Mouse (Mus musculus) lung, embryonic 15.5 days (tissue): ENCODE results near the gene Chic2. TPM values are rescaled to one million over a fixed set of nuclear protein-coding genes. Genes with fewer than 3 reads are reported as not detected.
A peak's percentile ranks its signal among the peaks of the same experiment; 100 is the strongest.

Experiments
- ATAC-seq: fragments of 200-750 bp; cut with Nextera tagmentation; 2 replicates; pipeline ENCODE4 v1.8.0; 2017; ENCODE audit warnings: moderate number of reproducible peaks, borderline replicate concordance; ENCODE audit not compliant: low FRiP score, low TSS enrichment; ENCODE audit errors: extremely low read depth
- H3K27ac ChIP-seq: fragments of 300-500 bp; sonication (generic); 2 replicates; pipeline ENCODE4 v1.5.1; 2015; ENCODE audit warnings: moderate library complexity, mild to moderate bottlenecking, inconsistent platforms
- H3K27me3 ChIP-seq: fragments of 300-500 bp; sonication (generic); 2 replicates; pipeline ENCODE4 v1.6.1; 2015; ENCODE audit warnings: inconsistent platforms
- H3K36me3 ChIP-seq: fragments of 300-500 bp; sonication (generic); 2 replicates; pipeline ENCODE4 v1.6.1; 2015; ENCODE audit warnings: inconsistent platforms
- H3K4me1 ChIP-seq: fragments of 300-500 bp; sonication (generic); 2 replicates; pipeline ENCODE4 v1.6.1; 2015; ENCODE audit warnings: inconsistent platforms
- H3K4me2 ChIP-seq: fragments of 300-500 bp; sonication (generic); 2 replicates; pipeline ENCODE4 v1.6.1; 2015; ENCODE audit warnings: inconsistent platforms, mild to moderate bottlenecking, moderate library complexity
- H3K4me3 ChIP-seq: fragments of 300-500 bp; sonication (generic); 2 replicates; pipeline ENCODE4 v1.5.1; 2015; ENCODE audit warnings: mild to moderate bottlenecking, inconsistent platforms
- H3K9ac ChIP-seq: fragments of 300-500 bp; sonication (generic); 2 replicates; pipeline ENCODE4 v1.6.1; 2015; ENCODE audit warnings: inconsistent platforms
- H3K9me3 ChIP-seq: fragments of 300-500 bp; sonication (generic); 2 replicates; pipeline ENCODE4 v1.6.1; 2016; ENCODE audit warnings: inconsistent platforms
- WGBS: fragments of 180-500 bp; shearing (Covaris S2); methylation state at CpG from one replicate; pipeline ENCODE4 v1.1.7; 2015; 5-methylcytosine and 5-hydroxymethylcytosine counted together
- polyA plus RNA-seq: library from polyadenylated mRNA; unstranded; fragments of >200 nt; fragmentation: Nextera tagmentation; extraction: Ambion mirVana; gene quantifications from 2 replicates; pipeline ENCODE4 v1.2.1, GENCODE M21; 2015

Chic2 gene
- polyA plus RNA-seq, 1 experiment from 2014 or later: 36.0 TPM

DNA sequence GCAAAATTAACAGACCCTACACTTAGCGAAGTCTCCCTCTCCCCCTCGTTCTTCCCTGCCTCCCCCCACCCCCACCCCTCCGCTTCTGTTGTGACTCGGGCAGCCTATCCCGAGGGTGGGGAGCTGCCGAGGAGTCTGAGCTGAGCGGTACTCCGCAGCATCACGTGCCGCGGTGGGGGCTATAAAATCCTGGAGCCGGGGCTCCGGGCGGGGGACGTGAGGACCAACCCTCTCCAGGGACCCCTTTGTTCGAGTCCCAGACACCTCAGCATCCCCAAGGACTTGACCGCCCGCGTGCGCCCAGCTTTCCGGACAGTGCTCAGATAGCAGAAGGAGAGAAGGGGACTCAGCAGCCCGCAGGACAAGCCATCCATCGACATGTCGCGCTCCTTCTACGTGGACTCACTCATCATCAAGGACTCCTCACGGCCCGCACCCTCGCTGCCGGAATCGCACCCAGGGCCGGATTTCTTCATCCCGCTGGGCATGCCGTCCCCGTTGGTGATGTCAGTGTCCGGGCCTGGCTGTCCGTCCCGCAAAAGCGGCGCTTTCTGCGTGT, 30.9 kb upstream of the Chic2 start, which contains the start of gene Gsx2:
Gsx2 (plus strand) TSS at position 219 of the 559 bp plus-strand sequence.
- Histone ChIP-seq H3K4me2 (peak within 1 kb of the TSS; percentile 36), H3K9me3 (no peaks in the 10 kb centered on the region), H3K36me3 (no peaks in the 10 kb centered on the region), H3K27me3 (peaks cover 99% of the 10 kb centered on the region), H3K27ac (no peak within 1 kb of the TSS), H3K4me1 (peaks cover 9% of the 10 kb centered on the region), H3K4me3 (0 out of 2 replicates have a peak within 1 kb of the TSS, but pooled peaks have one; percentile 3), H3K9ac (no peak within 1 kb of the TSS)
- no peak for ATAC-seq
- WGBS: under 1% methylated on average over 41 of the region's 41 CpGs

DNA sequence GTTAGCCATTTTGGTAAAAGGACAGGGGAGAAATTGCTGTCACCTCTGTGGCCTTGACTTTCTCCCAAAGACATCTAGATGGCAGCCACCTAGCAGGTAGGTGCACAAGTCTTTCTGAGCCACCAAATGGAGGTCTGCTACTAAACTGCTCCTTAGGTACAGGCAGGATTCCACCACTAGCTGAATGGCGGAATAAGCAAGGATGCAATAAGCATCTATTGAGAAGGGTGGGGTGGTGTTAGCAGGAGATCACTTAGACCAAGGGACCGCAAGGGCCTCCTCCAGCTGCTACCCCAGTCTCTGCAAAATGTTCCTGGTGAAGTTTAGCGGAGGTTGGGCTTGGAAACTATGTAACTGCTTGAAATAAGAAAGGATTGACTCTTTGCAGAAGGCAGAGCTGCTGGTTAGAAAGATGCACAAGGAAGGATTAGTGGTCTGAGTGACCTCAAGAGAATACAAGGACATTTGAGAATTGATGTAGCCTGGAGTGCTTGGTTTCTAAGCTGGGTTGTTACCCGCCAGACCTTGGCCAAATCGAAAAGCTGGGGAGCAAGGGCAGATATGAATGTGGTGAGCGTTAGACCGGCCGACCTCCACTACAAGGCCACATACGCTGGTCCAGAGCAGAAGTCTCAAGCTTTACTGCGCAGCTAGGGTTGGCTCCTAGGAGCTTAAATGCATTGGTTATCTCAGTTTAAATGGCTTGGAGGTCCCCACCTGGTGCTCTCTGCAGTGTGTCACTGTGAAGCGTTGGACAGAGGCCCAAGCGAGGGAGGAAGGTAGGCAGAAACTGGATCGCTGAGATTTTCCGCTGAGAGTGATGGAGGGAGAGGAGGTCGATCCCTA, 30.2 kb upstream of the Chic2 start:
- no peak for ATAC-seq

DNA sequence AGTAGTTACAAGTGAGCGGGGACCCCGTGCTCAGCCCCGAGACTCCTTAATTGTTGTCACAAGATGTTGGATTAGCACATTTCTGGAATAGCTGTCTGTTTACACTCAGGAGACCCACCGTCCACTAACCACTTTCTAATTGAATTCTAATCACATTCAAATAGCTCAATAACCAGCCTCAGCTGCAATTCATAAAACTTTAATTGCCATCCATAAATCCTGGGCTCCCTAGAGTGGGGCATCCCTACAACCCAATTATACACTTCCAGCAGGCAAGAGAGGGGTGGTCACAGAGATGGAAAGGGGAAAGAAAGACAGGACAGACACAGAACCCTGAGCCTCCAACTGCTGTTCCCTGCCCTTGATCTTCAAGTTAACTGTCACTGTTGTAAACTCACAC, 29.6 kb upstream of the Chic2 start:
- no peaks in the 10 kb centered on the region for H3K36me3 ChIP-seq
- peaks cover 99% of the 10 kb centered on the region for H3K27me3 ChIP-seq
- H3K9me3 ChIP-seq: no peaks in the 10 kb centered on the region
- H3K4me3 ChIP-seq: no peak overlapping the region
- WGBS: 20% methylated on average over 4 of the region's 4 CpGs
- no peak overlapping the region for H3K4me2 ChIP-seq
- H3K27ac ChIP-seq: no peak overlapping the region
- peaks cover 15% of the 10 kb centered on the region for H3K4me1 ChIP-seq
- ATAC-seq: no peak
- no peak overlapping the region for H3K9ac ChIP-seq

More for the DNA sequence above, 30.2 kb upstream of the Chic2 start:
- H3K36me3 ChIP-seq: no peaks in the 10 kb centered on the region
- H3K9ac ChIP-seq: no peak overlapping the region
- H3K27ac ChIP-seq: no peak overlapping the region
- H3K4me1 ChIP-seq: peaks cover 15% of the 10 kb centered on the region
- H3K27me3 ChIP-seq: peaks cover 99% of the 10 kb centered on the region
- H3K4me3 ChIP-seq: no peak overlapping the region
- no peaks in the 10 kb centered on the region for H3K9me3 ChIP-seq
- no peak overlapping the region for H3K4me2 ChIP-seq
- WGBS: 9% methylated on average over 15 of the region's 15 CpGs

DNA sequence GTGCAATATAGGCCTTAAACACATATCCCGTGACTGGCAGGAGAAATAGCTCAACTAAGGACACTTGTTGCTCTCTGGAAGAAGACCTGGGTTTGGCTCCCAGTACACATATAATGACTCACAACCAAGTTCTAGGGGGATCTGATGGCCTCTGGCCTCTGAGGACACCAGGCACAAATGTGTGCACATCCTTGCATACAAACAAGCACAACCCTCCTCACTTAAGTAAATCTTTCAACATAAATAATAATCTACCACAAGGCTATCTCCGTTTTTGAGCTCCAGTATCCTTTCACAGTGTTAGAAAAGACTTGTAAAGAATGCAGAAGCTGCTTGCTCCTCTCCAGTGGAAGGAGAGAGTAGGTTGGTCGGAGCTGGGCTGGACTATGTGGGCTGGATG, 29.1 kb upstream of the Chic2 start:
- WGBS: 19% methylated on average over 3 of the region's 3 CpGs
- Histone ChIP-seq H3K9ac (no peak overlapping the region), H3K36me3 (no peaks in the 10 kb centered on the region), H3K4me2 (no peak overlapping the region), H3K27ac (no peak overlapping the region), H3K9me3 (no peaks in the 10 kb centered on the region), H3K27me3 (peaks cover 99% of the 10 kb centered on the region), H3K4me3 (no peak overlapping the region), H3K4me1 (peaks cover 15% of the 10 kb centered on the region)
- ATAC-seq: no peak

DNA sequence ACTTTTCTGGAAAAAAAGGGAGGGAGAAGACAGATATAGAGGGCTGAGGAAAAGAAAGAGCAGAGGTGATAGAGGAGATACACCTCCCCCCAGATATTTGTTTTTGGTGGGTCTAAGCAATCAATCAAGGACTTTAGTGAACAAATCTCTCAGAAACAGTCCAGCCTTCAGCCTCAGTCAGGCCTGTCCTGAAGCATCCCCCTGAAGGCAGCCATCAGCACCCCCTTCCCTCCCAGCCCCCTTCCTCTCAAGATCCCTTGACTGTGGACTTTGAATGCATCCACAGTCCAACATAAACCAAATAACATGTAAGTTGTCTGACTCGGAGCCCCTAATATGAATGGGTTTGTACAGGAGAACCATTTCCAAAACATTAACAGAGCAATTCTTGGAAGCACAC, 28.6 kb upstream of the Chic2 start:
- no peaks in the 10 kb centered on the region for H3K9me3 ChIP-seq
- peaks cover 15% of the 10 kb centered on the region for H3K4me1 ChIP-seq
- no peak for ATAC-seq
- no peak overlapping the region for H3K9ac ChIP-seq
- no peak overlapping the region for H3K27ac ChIP-seq
- peaks cover 99% of the 10 kb centered on the region for H3K27me3 ChIP-seq
- WGBS: 10% methylated on average over 1 of the region's 1 CpGs
- H3K4me2 ChIP-seq: no peak overlapping the region
- no peak overlapping the region for H3K4me3 ChIP-seq
- no peaks in the 10 kb centered on the region for H3K36me3 ChIP-seq

DNA sequence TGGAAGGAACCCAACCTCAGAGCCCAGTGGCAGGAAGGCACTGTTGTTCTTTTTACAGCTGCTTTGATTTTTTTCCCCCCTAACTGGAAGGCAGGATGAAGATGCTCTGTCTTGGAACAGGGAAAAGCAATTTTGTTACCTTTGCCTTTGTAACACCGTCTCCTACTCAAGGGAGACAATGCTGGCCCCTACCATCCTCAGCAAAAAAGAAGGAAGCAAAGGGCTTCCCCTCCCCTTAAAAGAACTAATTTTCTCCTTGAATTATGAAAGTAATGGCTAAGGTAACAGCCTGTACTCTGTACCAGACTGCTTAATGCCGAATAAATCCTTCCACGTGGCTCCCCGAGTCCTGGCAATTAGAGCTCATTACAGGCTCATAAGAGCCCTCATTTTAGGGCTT, 28.0 kb upstream of the Chic2 start:
- 7% methylated on average over 4 of the region's 4 CpGs for WGBS
- Histone ChIP-seq H3K9ac (no peak overlapping the region), H3K4me3 (no peak overlapping the region), H3K4me2 (no peak overlapping the region), H3K9me3 (no peaks in the 10 kb centered on the region), H3K27me3 (peaks cover 100% of the 10 kb centered on the region), H3K27ac (no peak overlapping the region), H3K36me3 (no peaks in the 10 kb centered on the region), H3K4me1 (peaks cover 16% of the 10 kb centered on the region)
- ATAC-seq: no peak

DNA sequence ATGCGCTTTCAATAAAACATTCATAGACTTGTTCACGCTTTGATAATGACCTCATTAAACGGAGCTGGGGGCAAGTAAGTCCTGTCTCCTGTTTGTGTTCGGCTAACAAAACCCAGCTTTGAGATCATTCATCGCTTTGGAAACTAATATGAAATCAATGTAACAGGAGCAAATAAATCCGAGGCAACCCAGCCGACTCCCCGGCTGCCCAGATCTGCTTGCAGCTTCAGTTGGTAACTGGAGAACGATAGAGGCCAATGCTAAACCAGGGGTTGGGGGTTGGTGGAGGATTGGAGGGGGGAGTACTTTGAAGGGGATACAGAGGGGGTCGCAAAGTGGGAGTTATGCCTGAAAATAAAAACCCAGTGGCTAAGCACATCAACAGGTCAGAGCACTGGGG, 27.4 kb upstream of the Chic2 start:
- H3K4me3 ChIP-seq: no peak overlapping the region
- H3K36me3 ChIP-seq: no peaks in the 10 kb centered on the region
- WGBS: 2% methylated on average over 10 of the region's 10 CpGs
- H3K27ac ChIP-seq: no peak overlapping the region
- H3K27me3 ChIP-seq: peaks cover 100% of the 10 kb centered on the region
- no peak overlapping the region for H3K9ac ChIP-seq
- peaks cover 21% of the 10 kb centered on the region for H3K4me1 ChIP-seq
- no peak overlapping the region for H3K4me2 ChIP-seq
- ATAC-seq: no peak
- H3K9me3 ChIP-seq: no peaks in the 10 kb centered on the region

DNA sequence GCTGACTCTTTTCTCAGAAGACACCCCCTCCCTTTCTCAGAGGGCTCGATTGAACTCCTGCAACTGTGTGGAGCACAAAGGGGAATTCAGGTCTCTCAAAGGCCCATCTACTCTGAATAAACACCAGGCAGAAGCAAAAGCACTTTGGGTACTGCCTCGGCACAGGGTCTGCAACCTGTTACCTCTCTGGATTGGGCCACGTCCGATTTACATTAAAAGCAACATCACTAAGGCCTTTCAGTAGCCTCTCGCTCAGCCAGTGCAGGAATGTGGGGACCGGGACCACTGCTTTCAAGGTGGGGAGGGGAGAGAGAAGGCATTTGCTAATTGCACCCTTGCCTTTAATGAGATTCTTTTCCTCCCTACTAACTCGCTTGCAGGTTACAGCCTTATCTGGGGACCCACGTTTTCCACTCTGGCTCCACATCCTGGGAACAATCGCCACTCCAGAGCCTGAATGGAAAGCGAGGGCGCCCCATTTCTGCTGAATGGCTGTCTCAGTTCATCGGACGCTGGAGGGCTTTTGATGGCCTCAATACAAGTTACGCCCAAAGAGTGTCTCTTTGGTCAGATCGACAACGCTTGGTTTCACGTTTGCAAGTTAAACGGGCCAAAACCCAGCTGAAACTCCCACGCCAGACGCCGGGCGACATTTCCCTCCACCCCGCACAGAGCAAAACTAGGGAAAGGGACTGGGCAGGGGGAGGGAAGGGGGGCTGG, 26.2 kb upstream of the Chic2 start:
- peaks cover 21% of the 10 kb centered on the region for H3K4me1 ChIP-seq
- H3K36me3 ChIP-seq: no peaks in the 10 kb centered on the region
- H3K27ac ChIP-seq: no peak overlapping the region
- H3K9me3 ChIP-seq: no peaks in the 10 kb centered on the region
- ATAC-seq: no peak
- H3K4me2 ChIP-seq: no peak overlapping the region
- H3K9ac ChIP-seq: no peak overlapping the region
- peaks cover 95% of the 10 kb centered on the region for H3K27me3 ChIP-seq
- no peak overlapping the region for H3K4me3 ChIP-seq
- WGBS: 2% methylated on average over 23 of the region's 23 CpGs

DNA sequence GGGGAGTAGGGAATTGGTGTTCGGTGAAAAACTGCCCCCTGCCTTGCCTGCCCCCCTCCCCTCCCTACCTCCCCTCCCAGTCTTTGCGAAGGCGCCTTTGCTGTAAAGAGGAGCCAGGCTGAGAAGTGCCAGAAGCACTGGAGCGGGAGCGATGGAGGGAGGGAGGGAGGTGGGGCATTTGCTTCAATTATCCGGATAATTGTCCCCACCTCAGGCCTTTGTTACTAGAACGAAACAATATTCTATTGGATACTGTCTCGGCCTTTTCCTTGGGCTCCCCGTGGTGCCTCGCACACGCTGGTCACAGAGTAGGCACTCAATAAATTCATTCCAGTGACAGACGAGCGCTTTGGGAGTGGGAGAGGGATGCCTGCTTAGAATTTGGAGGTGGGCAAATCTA, 25.6 kb upstream of the Chic2 start:
- Histone ChIP-seq H3K36me3 (no peaks in the 10 kb centered on the region), H3K4me2 (no peak overlapping the region), H3K9ac (no peak overlapping the region), H3K4me3 (no peak overlapping the region), H3K27me3 (peaks cover 92% of the 10 kb centered on the region), H3K27ac (no peak overlapping the region), H3K4me1 (peaks cover 16% of the 10 kb centered on the region), H3K9me3 (no peaks in the 10 kb centered on the region)
- no peak for ATAC-seq
- 3% methylated on average over 13 of the region's 13 CpGs for WGBS

DNA sequence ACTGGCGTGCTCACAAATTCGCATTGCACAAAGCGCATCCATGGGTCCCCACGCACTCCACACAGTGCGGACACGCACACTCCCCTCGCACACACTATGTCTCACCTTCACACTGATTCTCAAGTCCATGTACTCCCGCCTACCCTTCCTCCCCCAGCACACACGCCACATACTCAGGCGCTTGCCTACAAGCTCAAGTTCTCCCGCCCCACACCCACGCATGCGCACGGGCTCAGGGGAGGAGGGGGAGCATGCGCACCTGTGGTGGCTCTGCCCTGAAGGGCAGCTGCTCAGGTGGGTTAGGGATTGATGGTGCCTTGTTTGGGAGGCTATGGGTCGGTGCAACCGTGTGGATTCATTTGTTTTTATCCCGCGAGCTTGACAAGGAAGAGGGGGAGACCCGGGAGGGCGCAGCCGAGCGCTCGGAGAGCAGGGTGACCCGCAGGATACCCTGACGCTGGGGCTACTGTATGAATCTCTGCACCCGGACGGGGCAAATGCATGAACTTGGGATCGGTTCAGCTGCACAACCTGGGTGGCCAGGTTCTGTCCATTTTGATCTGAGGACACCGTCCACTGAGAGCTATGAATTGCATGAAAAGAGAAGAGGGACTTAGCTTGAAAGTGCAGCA, 22.7 kb upstream of the Chic2 start:
- H3K27me3 ChIP-seq: peaks cover 67% of the 10 kb centered on the region
- H3K4me1 ChIP-seq: peaks cover 16% of the 10 kb centered on the region
- ATAC-seq: peak; percentile 78
- H3K9me3 ChIP-seq: no peaks in the 10 kb centered on the region
- no peak overlapping the region for H3K27ac ChIP-seq
- 0 out of 2 replicates have a peak overlapping the region, but pooled peaks have one; percentile 22 for H3K9ac ChIP-seq
- 2% methylated on average over 30 of the region's 30 CpGs for WGBS
- peak overlapping the region; percentile 42 for H3K4me3 ChIP-seq
- no peaks in the 10 kb centered on the region for H3K36me3 ChIP-seq
- peak overlapping the region; percentile 82 for H3K4me2 ChIP-seq

DNA sequence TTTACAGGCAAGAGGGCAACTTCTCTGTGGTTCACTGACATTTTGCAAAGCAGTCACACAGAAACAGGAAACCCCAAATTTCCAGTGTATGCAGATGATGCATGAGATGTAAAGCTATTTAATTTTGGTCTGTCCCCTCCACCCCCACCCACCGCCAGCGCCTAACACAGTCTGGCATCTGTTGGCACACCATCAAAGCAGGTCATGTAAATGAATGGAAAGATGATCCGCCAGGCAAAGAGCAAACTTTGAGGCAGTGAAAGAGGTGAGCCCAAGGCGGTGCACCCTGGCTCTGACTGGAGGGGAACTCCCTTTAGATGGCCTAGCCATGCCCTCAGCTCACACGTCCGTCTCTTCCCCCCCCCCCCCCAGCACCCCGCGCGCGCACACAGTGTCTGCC, 22.1 kb upstream of the Chic2 start:
- 3% methylated on average over 8 of the region's 10 CpGs for WGBS
- H3K4me2 ChIP-seq: peak overlapping the region; percentile 82
- no peaks in the 10 kb centered on the region for H3K36me3 ChIP-seq
- no peak overlapping the region for H3K27ac ChIP-seq
- 0 out of 2 replicates have a peak, but pooled peaks have one; percentile 27 for ATAC-seq
- H3K9me3 ChIP-seq: no peaks in the 10 kb centered on the region
- H3K4me1 ChIP-seq: peaks cover 16% of the 10 kb centered on the region
- H3K9ac ChIP-seq: 0 out of 2 replicates have a peak overlapping the region, but pooled peaks have one; percentile 22
- H3K4me3 ChIP-seq: peak overlapping the region; percentile 42
- H3K27me3 ChIP-seq: peaks cover 62% of the 10 kb centered on the region
